Mouse (Mus musculus) liver, embryonic 12.5 days (tissue): ENCODE measurements around the gene Eepd1. TPM values are rescaled to one million over a fixed set of nuclear protein-coding genes. Genes with fewer than 3 reads are reported as not detected.
A peak's percentile ranks its signal among the peaks of the same experiment; 100 is the strongest.

Source experiments
- ATAC-seq: fragments of 200-750 bp; cut with Nextera tagmentation; 2 replicates; pipeline ENCODE4 v1.8.0; 2017; ENCODE audit warnings: moderate number of reproducible peaks, mild to moderate bottlenecking, moderate library complexity
- H3K27ac ChIP-seq: fragments of 300-500 bp; sonication (generic); 2 replicates; pipeline ENCODE4 v1.5.1; 2016; ENCODE audit warnings: mild to moderate bottlenecking
- H3K27me3 ChIP-seq: fragments of 300-500 bp; sonication (generic); replicated peaks from 2 replicates; pipeline ENCODE4 v1.6.1; 2016; ENCODE audit warnings: mild to moderate bottlenecking, moderate library complexity
- H3K36me3 ChIP-seq: fragments of 300-500 bp; sonication (generic); 2 replicates; pipeline ENCODE4 v1.6.1; 2016; ENCODE audit warnings: mild to moderate bottlenecking, moderate library complexity
- H3K4me1 ChIP-seq: fragments of 300-500 bp; sonication (generic); 2 replicates; pipeline ENCODE4 v1.6.1; 2016
- H3K4me2 ChIP-seq: fragments of 300-500 bp; sonication (generic); 2 replicates; pipeline ENCODE4 v1.6.1; 2016; ENCODE audit warnings: mild to moderate bottlenecking, moderate library complexity
- H3K4me3 ChIP-seq: fragments of 300-500 bp; sonication (generic); 2 replicates; pipeline ENCODE4 v1.5.1; 2016; ENCODE audit warnings: mild to moderate bottlenecking, moderate library complexity
- H3K9ac ChIP-seq: fragments of 300-500 bp; sonication (generic); 2 replicates; pipeline ENCODE4 v1.6.1; 2016; ENCODE audit warnings: mild to moderate bottlenecking, moderate library complexity
- H3K9me3 ChIP-seq: fragments of 300-500 bp; sonication (generic); replicated peaks from 2 replicates; pipeline ENCODE4 v1.6.1; 2016; ENCODE audit warnings: mild to moderate bottlenecking, moderate library complexity
- WGBS: fragments of 180-500 bp; shearing (Covaris S2); methylation state at CpG from one replicate; pipeline ENCODE4 v1.1.7; 2016; ENCODE audit not compliant: insufficient replicate concordance; 5-methylcytosine and 5-hydroxymethylcytosine counted together
- polyA plus RNA-seq: library from polyadenylated mRNA; unstranded; fragments of >200 nt; fragmentation: Nextera tagmentation; extraction: Ambion mirVana; gene quantifications from 2 replicates; pipeline ENCODE4 v1.2.1, GENCODE M21; 2016

Gene Eepd1
- polyA plus RNA-seq, 1 experiment from 2014 or later, result 5.4 TPM

DNA sequence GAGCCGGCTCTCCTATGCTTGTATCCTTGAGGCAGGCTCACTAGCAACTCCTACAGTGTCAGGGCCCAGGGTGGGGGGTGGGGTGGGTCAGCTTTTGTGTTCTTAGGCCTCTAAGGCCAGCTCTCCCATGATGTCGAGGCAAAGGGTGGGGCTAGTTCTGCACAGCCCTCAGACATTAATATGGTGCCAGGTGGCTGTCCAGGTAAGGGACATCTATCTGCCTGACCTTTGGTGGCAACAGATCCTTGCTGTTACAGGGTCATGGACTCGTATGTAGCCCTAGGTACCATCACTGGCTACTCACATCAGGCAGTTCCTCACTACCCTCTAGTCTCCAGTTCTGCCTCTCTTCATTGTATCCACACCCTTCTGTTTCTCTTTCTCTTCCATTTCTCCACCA, 87.4 kb downstream of the Eepd1 start:
- Histone ChIP-seq H3K4me2 (no peak overlapping the region), H3K4me3 (no peak overlapping the region), H3K36me3 (no peaks in the 10 kb centered on the region), H3K27me3 (no peaks in the 10 kb centered on the region), H3K9ac (no peak overlapping the region), H3K4me1 (no peaks in the 10 kb centered on the region), H3K9me3 (no peaks in the 10 kb centered on the region), H3K27ac (no peak overlapping the region)
- ATAC-seq, result peak; percentile 21; the same call in 1 of the 2 replicates
- 51% methylated on average over 3 of the region's 3 CpGs for WGBS

DNA sequence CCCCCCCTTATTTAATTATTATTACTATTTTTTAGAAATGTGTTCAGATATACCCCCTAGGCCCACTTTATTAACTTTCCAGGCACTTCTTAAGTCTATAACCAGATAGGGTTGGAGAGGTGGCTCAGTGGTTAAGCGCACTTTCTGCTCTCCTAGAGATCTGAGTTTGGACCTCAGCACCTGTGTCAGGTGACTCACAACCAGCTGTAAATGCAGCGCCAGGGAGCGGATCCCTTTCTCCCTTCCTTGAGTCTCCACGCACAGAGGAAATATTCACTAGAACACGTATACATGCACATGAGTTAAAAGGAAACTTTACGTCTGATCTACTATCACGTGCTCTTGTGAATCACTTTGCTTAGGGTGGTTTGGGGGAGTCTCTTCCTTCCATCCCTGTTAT, 88.7 kb downstream of the Eepd1 start:
- Histone ChIP-seq H3K27ac (no peak overlapping the region), H3K4me2 (no peak overlapping the region), H3K4me3 (no peak overlapping the region), H3K4me1 (no peaks in the 10 kb centered on the region), H3K36me3 (no peaks in the 10 kb centered on the region), H3K9me3 (no peaks in the 10 kb centered on the region), H3K27me3 (no peaks in the 10 kb centered on the region), H3K9ac (no peak overlapping the region)
- WGBS, result 83% methylated on average over 7 of the region's 7 CpGs
- ATAC-seq, result no peak

- H3K9ac ChIP-seq, result no peak overlapping the region
- H3K4me3 ChIP-seq, result no peak overlapping the region
- peak; percentile 42; the same call in 1 of the 2 replicates for ATAC-seq
- H3K4me2 ChIP-seq, result no peak overlapping the region
- WGBS, result 72% methylated on average over 9 of the region's 9 CpGs
- H3K36me3 ChIP-seq, result no peaks in the 10 kb centered on the region
- H3K27me3 ChIP-seq, result no peaks in the 10 kb centered on the region
- no peaks in the 10 kb centered on the region for H3K4me1 ChIP-seq
- H3K9me3 ChIP-seq, result no peaks in the 10 kb centered on the region
- no peak overlapping the region for H3K27ac ChIP-seq
Observed at GRCm38 (mm10) chr9:25570436-25570835, 89.1 kb downstream of the Eepd1 start.

DNA sequence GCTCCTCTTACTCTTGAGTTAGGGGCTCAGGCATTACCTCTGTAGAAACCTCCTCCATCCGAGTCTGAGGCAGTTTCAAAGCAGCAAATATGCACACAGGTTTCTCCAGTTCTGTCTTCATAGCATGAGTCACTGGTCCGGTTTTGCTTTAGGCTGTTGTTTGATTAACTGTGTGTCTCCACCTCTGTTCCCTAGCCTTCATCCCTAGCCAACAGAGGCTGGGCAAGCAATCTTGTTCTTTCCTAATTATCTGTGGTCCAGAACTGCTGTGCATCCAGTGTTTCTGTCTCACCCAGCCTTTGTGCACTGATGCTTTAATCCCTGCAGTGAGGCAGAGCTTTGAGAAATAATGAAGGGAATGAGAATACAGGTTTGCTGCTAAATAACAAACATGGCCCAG, 90.0 kb downstream of the Eepd1 start:
- no peak overlapping the region for H3K27ac ChIP-seq
- H3K4me3 ChIP-seq, result no peak overlapping the region
- H3K36me3 ChIP-seq, result no peaks in the 10 kb centered on the region
- H3K4me1 ChIP-seq, result no peaks in the 10 kb centered on the region
- no peak overlapping the region for H3K4me2 ChIP-seq
- no peaks in the 10 kb centered on the region for H3K9me3 ChIP-seq
- WGBS, result 52% methylated on average over 2 of the region's 2 CpGs
- no peak overlapping the region for H3K9ac ChIP-seq
- H3K27me3 ChIP-seq, result no peaks in the 10 kb centered on the region
- no peak for ATAC-seq

- H3K27me3 ChIP-seq, result no peaks in the 10 kb centered on the region
- no peak overlapping the region for H3K9ac ChIP-seq
- H3K4me2 ChIP-seq, result no peak overlapping the region
- no peak overlapping the region for H3K27ac ChIP-seq
- H3K4me1 ChIP-seq, result no peaks in the 10 kb centered on the region
- WGBS, result 48% methylated on average over 7 of the region's 7 CpGs
- H3K9me3 ChIP-seq, result no peaks in the 10 kb centered on the region
- ATAC-seq, result no peak
- H3K36me3 ChIP-seq, result no peaks in the 10 kb centered on the region
- no peak overlapping the region for H3K4me3 ChIP-seq
Observed at GRCm38 (mm10) chr9:25573753-25574152, 92.4 kb downstream of the Eepd1 start.

DNA sequence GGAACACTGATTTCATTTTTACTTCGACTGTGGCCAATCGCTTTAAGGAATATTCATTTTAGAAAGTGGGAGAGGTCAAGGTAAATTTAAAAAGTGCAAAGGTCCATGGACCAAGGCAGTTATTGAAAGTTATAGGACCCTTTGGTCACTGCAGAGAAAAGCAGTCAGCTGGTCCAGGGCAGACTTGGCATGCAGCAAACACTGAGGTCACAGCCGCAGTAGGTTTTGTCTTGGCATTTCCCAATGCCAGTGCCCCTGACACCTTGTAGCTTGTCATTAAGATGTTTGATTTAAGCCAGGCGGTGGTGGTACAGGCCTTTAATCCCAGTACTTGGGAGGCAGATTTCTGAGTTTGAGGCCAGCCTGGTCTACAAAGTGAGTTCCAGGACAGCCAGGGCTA, 92.8 kb downstream of the Eepd1 start:
- 70% methylated on average over 4 of the region's 4 CpGs for whole genome bisulfite sequencing
- H3K9ac ChIP-seq, result no peak overlapping the region
- no peaks in the 10 kb centered on the region for H3K9me3 ChIP-seq
- no peak overlapping the region for H3K4me2 ChIP-seq
- H3K4me1 ChIP-seq, result 0 out of 2 replicates have a peak, but pooled peaks cover 2% of the 10 kb centered on the region
- H3K27ac ChIP-seq, result no peak overlapping the region
- H3K27me3 ChIP-seq, result no peaks in the 10 kb centered on the region
- H3K36me3 ChIP-seq, result no peaks in the 10 kb centered on the region
- no peak for ATAC-seq
- H3K4me3 ChIP-seq, result no peak overlapping the region

DNA sequence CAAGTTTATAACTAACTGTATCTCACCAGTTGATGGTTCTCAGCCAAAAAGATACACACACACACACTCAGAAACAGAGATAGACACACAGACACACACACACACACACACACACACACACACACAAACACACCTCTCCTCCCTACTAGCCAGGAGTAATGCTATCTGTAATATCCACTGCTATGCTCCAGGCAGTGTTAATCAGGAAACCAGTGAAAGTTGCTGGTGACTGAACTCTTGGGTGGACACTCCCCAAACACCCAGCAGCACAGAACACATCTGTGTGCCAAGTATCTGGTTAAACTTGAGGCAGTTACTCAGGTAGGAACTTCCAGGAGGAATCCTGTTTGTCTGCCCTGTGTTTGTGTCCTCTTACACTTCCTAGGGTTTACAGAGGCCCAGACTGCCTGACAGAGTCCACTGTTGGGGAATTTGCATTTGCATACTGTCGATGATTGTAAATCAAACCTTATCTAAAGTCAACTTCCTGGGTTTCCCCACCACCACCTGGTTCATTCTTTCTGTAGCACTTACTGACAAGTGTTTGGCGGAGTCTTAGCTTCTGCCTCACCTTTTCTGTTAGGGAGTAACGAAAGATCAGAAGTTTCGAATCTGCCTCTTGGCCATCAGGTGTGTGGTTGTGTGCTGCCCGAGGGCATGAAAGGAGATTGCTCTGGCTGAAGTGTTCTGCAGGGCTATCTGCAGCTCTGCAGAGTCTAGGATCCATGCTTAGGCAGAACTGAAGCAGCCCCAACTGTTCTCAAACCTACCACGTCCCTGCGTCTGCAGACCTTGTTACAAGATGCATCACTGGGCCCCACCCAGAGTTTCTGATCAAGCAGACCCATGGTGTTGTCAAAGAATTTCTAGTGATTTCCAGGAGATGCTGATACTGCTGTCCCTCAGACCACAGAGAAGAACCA, 97.6 kb downstream of the Eepd1 start:
- no peak overlapping the region for H3K4me2 ChIP-seq
- no peak overlapping the region for H3K4me3 ChIP-seq
- no peaks in the 10 kb centered on the region for H3K36me3 ChIP-seq
- no peak overlapping the region for H3K9ac ChIP-seq
- WGBS, result 50% methylated on average over 7 of the region's 7 CpGs
- peak; percentile 52 for ATAC-seq
- H3K27ac ChIP-seq, result peak overlapping the region; percentile 53
- H3K27me3 ChIP-seq, result no peaks in the 10 kb centered on the region
- H3K9me3 ChIP-seq, result no peaks in the 10 kb centered on the region
- H3K4me1 ChIP-seq, result peaks cover 10% of the 10 kb centered on the region; the same call in 1 of the 2 replicates

GRCm38 (mm10) chr9:25583621-25584020, 102.3 kb downstream of the Eepd1 start:
- Histone ChIP-seq H3K4me2 (no peak overlapping the region), H3K36me3 (no peaks in the 10 kb centered on the region), H3K4me1 (peaks cover 10% of the 10 kb centered on the region; the same call in 1 of the 2 replicates), H3K27me3 (no peaks in the 10 kb centered on the region), H3K9ac (no peak overlapping the region), H3K4me3 (no peak overlapping the region), H3K9me3 (no peaks in the 10 kb centered on the region), H3K27ac (no peak overlapping the region)
- WGBS, result 74% methylated on average over 2 of the region's 2 CpGs
- no peak for ATAC-seq

DNA sequence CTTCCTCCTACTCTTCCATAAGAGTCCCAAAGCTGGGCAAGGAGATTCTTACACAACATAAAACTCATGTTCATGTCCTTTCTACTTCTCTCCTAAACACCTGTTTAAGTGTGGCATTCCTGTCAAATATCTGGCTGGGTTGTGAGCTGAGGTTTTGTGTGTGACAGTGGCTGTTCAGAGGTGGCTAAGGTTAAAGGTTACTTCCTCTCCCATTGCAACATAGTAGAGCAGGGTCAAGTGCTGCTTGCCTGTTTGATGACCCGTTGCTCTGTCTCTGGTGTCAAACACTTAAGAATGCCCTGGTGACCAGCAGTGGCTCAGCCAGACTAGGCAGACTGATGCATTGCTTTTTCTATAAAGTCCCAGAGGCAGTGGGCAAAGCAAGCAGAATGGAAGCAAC, 104.3 kb downstream of the Eepd1 start:
- Histone ChIP-seq H3K27ac (no peak overlapping the region), H3K4me2 (no peak overlapping the region), H3K4me3 (no peak overlapping the region), H3K9ac (no peak overlapping the region), H3K36me3 (no peaks in the 10 kb centered on the region), H3K27me3 (no peaks in the 10 kb centered on the region), H3K9me3 (no peaks in the 10 kb centered on the region), H3K4me1 (no peaks in the 10 kb centered on the region)
- 33% methylated on average over 1 of the region's 1 CpGs for WGBS
- 0 out of 2 replicates have a peak, but pooled peaks have one; percentile 48 for ATAC-seq

DNA sequence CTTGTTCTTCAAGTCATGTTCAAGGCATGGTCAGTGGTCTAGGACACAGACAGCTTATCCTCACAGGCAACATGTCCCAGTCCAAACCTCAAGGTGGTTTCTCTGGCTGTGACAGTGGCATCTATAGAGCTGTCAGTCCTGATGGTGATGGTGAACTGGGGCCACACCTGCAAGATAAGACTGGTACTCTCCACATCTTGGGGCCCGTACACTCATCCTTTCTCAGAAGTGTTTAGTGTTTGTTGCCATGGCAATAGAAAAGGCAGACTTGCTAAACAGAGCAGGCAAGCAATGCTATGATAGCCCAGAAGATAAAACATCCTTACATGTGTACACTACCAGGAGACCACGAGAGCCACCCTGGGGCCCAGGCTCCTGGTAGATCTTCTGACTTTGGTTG, 107.2 kb downstream of the Eepd1 start:
- no peak overlapping the region for H3K9ac ChIP-seq
- 46% methylated on average over 2 of the region's 2 CpGs for WGBS
- H3K36me3 ChIP-seq, result no peaks in the 10 kb centered on the region
- H3K4me1 ChIP-seq, result peaks cover 19% of the 10 kb centered on the region
- H3K4me2 ChIP-seq, result no peak overlapping the region
- no peaks in the 10 kb centered on the region for H3K9me3 ChIP-seq
- no peak for ATAC-seq
- no peaks in the 10 kb centered on the region for H3K27me3 ChIP-seq
- no peak overlapping the region for H3K4me3 ChIP-seq
- no peak overlapping the region for H3K27ac ChIP-seq

GRCm38 (mm10) chr9:25590740-25591139, 109.4 kb downstream of the Eepd1 start:
- Histone ChIP-seq H3K4me3 (no peak overlapping the region), H3K4me2 (no peak overlapping the region), H3K9ac (no peak overlapping the region), H3K9me3 (no peaks in the 10 kb centered on the region), H3K4me1 (peaks cover 19% of the 10 kb centered on the region), H3K27me3 (no peaks in the 10 kb centered on the region), H3K27ac (no peak overlapping the region), H3K36me3 (no peaks in the 10 kb centered on the region)
- 15% methylated on average over 4 of the region's 4 CpGs for WGBS
- no peak for ATAC-seq

DNA sequence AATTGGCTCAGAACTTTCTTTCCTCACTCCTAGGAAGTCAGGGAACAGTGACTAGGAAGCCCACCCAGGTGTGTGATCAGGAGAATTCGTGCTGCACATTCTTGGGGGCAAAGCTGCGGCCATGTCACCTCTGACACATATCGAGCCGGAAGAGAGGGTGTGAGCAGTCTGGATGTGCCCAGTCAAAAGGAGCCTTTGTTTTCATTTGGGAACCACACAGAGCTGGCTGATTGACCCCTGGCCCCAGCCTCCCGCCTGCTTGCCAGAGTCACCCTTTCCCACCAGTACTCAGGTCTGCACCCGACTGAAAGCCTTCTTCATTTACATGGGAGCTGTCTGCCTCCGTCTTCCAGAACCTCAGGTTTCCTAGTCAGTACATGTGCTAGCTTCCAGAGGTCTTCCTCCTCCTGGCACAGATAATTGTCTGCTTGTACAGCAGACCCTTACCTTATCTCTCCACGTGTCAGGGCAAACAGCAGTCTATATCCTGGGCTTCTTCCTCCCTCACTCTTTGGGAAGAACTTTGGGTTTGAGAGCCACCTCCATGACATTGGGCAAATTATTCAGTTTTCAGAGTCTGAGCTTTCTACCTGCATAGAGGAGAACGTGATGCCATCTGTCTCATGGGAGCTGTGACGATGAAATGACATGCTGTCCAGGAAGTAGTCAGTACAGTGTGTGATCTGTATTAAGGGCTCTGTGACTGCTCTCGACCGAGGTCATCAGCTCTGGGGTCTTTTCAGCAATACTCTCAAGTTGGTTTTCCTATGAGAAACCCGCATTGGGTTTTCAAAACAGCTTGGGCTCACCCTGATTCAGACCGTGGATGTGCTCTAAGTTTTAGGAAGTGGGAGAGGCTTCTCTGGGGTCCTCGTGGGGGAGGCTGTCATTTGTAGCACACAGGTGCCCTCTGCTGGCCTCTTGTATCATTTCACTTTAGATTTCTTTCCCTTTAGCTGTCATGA, 110.3 kb downstream of the Eepd1 start:
- 0 out of 2 replicates have a peak overlapping the region, but pooled peaks have one; percentile 20 for H3K27ac ChIP-seq
- no peaks in the 10 kb centered on the region for H3K9me3 ChIP-seq
- no peaks in the 10 kb centered on the region for H3K27me3 ChIP-seq
- no peaks in the 10 kb centered on the region for H3K36me3 ChIP-seq
- H3K4me3 ChIP-seq, result peak overlapping the region; percentile 32
- WGBS, result 23% methylated on average over 15 of the region's 15 CpGs
- peak overlapping the region; percentile 47 for H3K4me2 ChIP-seq
- H3K9ac ChIP-seq, result no peak overlapping the region
- H3K4me1 ChIP-seq, result peaks cover 19% of the 10 kb centered on the region
- ATAC-seq, result peak; percentile 52
